Mouse (Mus musculus): ENCODE results near the gene Olfr1054.
"Not testable (repeated sequence)": the region's sequence is repeated elsewhere in the genome, so short reads cannot be mapped to it uniquely, and the experiment has no call there.

Olfr1054 gene

DNA sequence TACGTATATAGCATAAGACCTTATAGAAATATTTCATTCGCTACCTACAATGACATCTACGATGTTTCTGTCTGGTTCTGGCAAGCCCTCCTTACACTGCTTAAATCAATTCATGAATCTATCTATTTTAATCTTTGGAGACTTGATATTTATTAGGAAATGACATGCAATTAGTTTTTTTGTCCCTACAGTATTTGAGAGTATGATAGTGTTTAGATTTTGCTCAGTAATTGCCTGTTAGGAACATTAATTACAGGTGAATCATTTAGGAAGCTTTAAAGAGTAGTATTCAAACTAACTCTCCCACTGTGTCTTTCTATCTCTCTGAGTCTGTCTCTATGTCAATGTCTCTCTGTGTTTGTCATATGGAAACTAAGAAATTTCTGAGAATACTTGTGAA lies at the start of gene Olfr1054:
Gene Olfr1054 (minus strand): TSS at position 101 of the 400 bp plus-strand sequence.
- no peak for DNase-seq (ENCODE audit: low spot score)

DNA sequence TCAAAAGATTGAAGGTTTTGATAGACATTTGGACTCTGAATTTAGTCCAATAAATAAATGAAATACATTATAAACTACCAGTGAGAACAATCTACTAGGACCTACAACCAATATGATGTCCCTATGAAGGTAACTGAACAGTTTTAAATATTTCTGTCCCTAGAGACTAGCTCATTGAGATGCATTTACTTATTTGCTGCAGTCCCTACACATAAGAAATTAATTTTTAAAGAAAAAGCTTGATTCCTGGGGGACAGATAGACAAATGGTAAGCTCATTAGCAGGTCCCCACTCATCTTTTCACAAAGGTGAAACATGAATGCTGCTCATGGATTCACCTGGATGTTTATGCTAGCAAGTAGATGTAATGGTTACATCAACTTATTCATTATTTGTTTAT lies 43.1 kb upstream of the Olfr1054 start, which contains the start of gene Olfr1057:
Gene Olfr1057 (minus strand): TSS at position 101 of the 400 bp plus-strand sequence.
- no peak for DNase-seq (ENCODE audit: low spot score)

DNA sequence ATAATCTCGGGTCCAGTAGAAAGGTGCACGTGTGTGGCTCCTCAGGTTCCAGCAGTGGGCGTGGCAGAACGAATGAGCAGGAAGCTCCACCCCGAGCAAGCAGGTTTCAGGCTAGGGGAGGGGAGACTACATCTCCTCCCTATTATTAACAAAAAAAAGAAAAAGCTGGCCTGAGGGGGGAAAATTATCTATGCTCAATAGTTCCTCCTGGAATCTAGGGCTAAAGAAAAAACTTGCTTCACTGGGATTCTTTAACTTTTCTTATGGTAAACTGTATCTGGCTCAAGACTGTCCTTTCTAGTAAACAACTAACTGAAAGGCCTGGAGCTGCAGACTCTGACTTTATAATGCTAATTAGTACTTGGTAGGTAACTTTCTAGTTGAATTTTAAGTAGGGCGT lies 31.1 kb upstream of the Olfr1054 start:
- not testable (repeated sequence) for DNase-seq (ENCODE audit: low spot score)

DNA sequence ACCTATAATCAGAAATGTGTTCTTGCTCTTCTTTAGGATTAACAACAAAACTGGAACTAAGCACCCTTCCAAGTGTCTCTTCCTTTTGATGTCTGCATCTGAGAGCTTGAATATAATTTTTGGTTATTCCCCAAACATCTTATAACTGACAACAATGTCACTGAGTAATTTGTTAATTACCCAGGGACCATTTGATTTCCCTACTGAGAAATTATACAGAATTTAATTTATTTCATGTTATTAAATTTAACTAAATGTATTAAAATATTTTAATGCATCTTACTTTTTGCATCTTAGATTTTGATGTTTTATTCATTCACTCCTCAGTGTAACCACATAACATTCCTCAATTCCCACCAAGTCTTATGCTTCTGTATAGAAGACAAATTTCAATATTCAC lies 27.1 kb upstream of the Olfr1054 start, which contains the start of gene Olfr1056:
Gene Olfr1056 (minus strand): TSS at position 101 of the 400 bp plus-strand sequence.
- DNase-seq (ENCODE audit: low spot score) = no peak

DNA sequence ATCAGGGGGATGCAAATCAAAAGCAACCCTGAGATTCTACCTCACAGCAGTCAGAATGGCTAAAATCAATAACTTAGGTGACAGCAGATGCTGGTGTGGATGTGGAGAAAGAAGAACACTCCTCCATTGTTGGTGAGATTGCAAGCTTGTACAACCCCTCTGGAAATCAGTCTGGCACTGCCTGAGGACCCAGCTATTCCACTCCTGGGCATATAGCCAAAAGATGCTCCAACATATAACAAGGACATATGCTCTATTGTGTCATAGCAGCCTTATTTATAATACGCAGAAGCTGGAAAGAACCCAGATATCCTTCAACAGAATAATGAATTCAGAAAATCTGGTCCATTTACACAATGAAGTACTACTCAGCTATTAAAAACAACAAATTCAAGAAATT lies 16.5 kb upstream of the Olfr1054 start:
- not testable (repeated sequence) for DNase-seq (ENCODE audit: low spot score)

DNA sequence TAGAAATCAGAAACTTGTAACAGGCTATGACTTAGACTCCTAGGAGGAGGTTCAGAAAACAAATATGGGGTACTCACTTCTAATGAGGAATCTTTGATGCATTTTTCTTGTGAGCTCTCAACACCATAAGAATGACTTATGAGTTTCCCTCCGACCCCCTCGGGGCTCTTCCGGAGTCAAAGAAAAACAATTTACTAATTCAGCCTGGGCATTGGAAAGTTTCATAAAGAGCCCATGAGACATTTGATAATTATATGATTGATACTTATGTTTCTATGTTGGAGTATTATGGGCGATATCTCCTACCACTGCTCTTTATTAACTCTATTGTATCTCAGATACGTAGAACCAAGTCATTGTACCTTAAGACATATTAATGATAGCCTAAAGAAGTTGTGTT lies 15.0 kb upstream of the Olfr1054 start, which contains the start of gene Olfr1055:
Gene Olfr1055 (minus strand): TSS at position 101 of the 400 bp plus-strand sequence.
- no peak for DNase-seq (ENCODE audit: low spot score)

DNA sequence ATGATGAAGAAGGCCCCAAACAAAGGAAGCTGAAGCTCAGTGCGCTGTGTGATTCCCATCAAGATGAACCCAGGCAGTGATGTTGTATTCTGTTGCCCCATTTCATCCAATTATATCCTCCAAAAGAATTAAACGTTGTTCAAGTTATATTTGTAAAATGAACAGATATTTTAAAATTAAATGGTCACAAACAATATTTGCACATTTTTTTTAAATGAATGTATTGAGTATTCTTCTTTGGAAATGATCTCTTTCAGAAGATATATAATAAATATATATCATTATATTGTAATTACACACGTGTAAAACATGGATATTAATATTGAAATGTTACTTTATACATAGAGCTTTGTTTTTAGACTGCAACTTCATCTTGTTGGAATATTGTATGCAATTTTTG lies 20.0 kb downstream of the Olfr1054 start, which contains the start of gene Olfr1053:
Gene Olfr1053 (minus strand): TSS at position 101 of the 400 bp plus-strand sequence.
- DNase-seq (ENCODE audit: low spot score) = no peak

DNA sequence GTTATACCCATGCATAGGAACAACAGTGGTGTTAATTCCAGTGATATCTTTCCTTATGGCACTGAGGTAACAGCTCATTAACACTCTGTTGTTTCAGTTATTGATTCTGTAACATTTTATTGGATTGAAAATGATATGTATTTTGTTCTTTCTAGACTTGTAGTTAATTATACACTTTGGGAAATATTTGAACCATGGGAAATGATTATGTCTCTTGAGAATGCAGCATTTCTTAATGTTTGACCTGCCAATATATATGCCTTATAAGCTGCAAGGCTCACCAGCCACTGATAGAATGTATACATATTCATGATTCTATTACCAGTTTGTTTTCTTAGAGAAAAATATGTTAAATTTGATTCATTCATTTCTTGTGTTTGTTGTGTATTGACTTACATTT lies 43.1 kb downstream of the Olfr1054 start, which contains the start of gene Olfr1052:
Gene Olfr1052 (plus strand): TSS at position 301 of the 400 bp plus-strand sequence.
- no peak for DNase-seq (ENCODE audit: low spot score)
